Mouse (Mus musculus) ovary, postnatal 36 days (tissue): ENCODE data around the gene Car2.

Experiments used
- DNase-seq: peaks from one replicate; pipeline ENCODE4 v3.0.0; 2022; ENCODE audit warnings: low spot score, mixed read lengths

The Car2 gene

DNA sequence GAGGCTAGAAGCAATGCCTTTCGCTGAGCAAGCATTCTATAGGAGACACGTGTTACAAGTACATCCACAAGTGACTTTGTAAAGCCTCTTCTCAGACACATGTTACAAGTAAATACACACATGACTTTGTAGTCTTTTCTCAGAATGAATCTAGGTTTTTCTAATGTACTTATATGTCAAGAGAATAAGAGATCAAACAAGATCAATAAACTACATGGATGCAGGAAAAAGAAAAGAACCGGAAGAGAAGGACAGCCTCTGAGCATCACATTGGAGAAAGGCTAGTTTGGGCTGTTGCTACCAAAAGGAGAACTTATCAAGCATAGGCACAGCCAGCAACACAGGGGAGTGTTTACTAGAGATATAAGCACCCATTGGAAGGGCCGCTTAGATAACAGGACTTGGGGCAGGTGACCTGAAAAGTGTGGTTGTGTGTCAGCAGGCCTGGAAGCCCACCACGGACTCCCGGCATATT is 7.3 kb upstream of the Car2 start:
- DNase-seq = no peak

DNA sequence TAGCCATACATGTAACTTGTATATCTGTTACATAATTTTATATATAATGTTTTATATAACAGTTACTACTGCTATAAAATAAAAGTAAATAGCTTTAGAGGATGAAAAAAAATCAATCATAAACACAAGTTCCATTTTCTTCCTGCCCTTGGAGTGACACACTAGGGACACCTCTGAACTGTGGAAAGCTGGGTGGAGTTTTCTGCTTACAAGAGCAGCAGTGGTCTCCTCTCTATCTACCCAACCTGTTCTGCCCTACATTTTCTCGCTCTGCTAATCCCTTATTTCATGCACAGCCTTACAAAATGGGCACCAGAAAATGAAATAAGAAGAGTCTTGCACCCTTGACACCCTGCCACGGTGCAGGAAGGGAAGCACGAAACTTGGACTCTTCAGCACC is 6.8 kb upstream of the Car2 start:
- no peak for DNase-seq

DNA sequence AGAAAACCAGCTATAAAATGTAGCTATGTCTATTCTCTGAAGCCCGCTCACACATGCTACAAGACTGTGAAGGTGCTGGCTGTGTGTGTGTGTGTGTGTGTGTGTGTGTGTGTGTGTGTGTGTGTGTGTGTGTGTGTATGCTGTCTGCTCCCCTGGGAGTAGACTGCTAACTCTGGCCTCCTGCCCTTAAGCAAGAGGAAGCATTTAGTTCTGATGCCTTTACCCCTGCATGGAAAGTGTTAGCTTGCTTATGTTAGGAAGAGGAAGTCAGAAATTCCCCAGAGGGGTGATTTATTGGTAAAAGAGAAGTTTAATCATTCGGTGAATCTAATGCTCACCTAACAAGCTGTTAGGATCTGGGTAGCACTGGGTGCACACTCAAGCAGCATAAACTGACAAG is 5.8 kb upstream of the Car2 start:
- DNase-seq = no peak

- DNase-seq = no peak
Measured at GRCm38 (mm10) chr3:14882005-14882404, 4.1 kb upstream of the Car2 start.

DNA sequence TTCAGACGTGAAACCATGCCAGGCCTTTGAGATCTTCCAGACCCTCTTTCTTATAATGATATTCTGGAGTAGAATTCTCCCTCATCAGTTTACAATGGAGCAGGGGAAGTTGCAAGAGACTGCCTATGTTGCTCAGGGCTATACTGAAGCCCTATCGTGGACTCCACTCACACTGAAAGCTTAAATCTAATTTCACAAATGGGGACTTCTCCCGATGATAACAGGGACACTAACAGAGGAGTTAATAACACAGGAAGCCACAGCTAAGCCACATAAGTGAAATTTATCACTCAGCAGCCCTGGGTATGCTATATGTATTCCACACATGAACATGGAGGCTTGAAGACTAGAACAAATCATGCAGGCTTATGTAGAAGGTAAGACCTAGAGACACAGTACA is 3.3 kb upstream of the Car2 start:
- DNase-seq = no peak

DNA sequence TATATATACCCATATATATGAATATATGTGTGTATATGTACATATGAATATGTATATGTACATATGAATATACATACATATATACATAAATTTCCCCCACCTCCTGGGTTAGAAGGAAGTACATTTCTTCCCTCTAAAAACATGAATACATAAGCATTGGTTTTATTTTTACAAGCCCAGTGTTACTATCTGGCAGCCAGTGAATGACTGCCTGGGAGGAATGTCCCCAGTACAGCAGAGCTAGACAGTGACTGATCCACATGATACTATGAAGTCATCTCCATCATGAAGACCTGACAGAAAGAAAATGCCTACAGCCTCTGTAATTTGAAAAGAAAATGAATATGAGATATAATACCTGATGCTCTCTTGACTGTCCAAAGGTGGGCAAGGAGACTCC is 1.2 kb upstream of the Car2 start:
- DNase-seq = no peak

DNA sequence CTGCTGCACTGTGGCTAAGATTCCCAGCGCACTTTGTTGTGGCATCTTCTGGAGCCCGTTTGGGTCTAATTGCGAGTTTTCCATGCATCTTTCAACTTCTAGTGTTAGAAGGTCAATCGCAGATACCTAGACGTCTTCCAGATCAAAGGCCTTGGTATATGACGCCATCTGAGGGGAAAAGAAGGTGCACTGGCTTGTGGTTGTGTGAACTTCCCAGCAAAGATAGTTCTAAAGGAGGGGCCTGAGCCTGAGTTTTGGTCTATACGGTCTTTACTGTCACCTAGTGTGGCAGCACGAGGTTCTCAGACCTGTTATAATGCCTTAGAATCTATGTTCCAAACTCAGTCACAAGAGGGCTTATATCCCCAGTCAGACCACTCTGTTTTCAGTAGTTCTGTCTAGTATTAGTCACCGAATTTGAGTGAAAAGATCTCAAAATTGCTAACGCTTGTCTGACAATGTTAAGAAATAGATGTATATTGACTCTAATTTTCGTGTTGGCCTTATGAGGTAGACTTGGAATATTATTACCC is 1.1 kb downstream of the Car2 start:
- no peak for DNase-seq

GRCm38 (mm10) chr3:14887686-14888295 is 1.7 kb downstream of the Car2 start:
- DNase-seq = no peak

- DNase-seq = no peak
Measured at GRCm38 (mm10) chr3:14888549-14888948, 2.5 kb downstream of the Car2 start.

DNA sequence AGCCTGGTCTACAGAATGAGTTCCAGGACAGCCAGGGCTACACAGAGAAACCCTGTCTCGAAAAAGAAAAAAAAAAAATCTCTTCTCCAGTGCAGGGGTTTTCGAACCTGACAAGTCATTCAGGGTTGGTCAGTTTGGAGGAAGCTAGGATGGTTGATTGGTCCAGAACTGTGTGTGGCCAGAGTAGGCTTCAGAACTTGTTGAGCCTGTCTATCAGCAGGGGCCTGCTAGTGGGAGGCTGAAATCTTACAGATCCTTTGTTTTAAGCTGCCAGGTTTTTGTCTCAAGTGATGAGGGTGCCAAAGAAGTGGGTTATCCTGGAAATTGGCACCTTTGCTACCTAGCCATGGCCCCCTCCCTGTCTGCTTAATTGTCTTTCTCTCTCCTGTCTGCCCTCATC is 3.0 kb downstream of the Car2 start:
- DNase-seq = no peak

GRCm38 (mm10) chr3:14889716-14890409 is 3.8 kb downstream of the Car2 start:
- DNase-seq = no peak

GRCm38 (mm10) chr3:14892991-14893390 is 6.9 kb downstream of the Car2 start:
- no peak for DNase-seq

- DNase-seq = no peak
Measured at GRCm38 (mm10) chr3:14893700-14894099, 7.6 kb downstream of the Car2 start.

GRCm38 (mm10) chr3:14895333-14895732 is 9.3 kb downstream of the Car2 start:
- no peak for DNase-seq

- DNase-seq = no peak
Measured at GRCm38 (mm10) chr3:14897770-14898169, 11.7 kb downstream of the Car2 start.

DNA sequence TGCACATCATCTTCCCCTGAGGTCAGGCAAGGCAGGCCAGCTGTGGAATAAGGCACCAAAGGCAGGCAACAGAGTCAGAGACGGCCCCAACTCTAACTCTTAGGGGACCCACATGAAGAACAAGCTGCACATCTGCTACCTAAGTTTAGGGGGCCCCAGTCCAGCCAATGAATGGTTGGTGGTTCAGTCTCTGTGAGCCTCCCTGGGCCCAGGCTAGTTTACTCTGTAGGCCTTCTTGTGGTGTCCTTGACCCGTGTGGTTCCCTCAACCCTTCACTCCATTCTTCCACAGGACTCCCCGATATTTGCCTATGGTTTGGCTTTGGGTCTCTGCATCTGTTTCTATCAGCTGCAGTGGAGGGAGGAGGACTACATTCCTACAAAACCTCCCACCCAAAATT is 17.3 kb downstream of the Car2 start:
- no peak for DNase-seq

DNA sequence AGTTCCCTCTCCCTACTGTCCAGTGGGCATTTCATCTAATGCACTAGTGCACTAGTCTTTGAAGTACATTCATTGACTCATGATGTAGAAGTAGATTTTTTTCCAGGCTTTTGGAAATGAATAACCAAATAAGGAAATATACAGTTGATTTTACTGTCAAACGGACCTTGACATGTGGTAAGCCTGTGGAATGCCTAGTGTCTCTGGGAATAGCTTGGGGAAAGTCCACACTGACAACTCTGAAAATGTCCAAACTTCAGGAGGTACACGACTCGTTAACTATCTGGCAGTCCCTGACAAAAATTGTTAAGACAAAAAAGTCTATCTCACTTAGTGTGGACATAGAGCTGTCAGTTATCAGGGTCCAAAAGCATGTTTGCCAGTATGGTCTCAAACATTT is 18.1 kb downstream of the Car2 start:
- DNase-seq = no peak

- DNase-seq = no peak
Measured at GRCm38 (mm10) chr3:14907271-14907670, 21.2 kb downstream of the Car2 start.

DNA sequence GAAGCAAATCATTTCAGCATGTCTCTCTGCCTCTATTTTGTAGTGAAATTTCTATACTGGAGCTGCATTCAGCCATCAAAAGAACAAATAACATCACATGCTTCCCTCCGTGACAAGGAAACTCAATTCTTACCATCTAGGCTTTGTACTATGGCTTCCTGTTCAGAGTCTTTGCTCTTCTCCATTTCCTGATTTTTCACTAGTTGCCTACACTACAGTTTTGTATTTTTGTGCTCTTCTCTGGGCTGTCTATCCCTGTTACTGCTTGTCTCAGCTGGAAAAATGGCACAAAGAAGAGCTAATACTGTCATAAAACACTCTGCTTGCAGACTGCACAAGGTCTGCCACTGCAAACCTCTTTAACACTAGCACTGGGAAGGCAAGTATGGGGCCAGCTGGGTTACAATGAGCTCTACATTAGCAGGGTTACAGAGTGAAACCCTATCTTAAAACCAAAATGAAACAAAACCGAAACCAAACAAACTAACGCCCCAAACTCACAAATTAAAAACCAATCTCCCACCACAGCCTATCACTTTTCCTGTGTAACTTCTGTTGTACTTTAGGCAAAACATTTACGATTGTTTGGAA is 26.0 kb downstream of the Car2 start:
- no peak for DNase-seq

- DNase-seq = no peak
Measured at GRCm38 (mm10) chr3:14913774-14914173, 27.7 kb downstream of the Car2 start.

DNA sequence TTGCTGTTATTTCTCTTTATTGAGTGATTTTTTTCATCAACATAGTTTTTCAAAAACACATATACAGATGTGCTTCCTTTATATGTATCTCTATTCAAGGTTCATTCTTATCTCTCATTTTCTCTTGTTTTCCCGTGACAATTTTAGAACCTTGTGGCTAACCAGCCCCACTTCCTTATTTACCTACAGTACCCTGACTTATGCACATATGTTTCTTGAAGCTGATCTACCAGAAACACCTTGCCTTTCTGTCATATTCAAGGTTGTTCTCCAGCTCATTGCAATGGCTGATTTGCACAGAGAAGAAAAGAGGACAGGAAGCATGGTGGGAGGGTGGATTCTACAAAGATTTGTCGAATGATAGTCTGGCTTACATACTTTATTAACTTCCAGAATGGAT is 29.3 kb downstream of the Car2 start:
- DNase-seq = no peak

DNA sequence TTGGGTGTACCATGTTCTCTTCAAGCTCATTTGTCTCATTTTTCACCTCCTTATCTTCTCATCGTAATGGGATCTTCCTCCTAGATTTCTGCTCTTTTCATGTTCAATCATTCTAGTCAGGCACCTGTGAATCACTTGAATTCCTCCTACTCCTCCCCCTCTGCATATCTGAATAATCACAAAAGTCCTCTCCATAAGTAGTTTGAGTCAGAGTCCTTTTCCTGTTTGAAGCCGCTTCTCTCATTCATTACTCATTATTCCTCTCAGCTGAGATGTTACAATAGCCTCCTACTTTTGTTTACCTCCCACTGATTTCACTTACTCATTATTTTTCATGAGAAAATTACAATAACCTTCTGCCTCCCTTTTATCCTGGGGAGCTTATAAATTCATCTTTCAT is 31.2 kb downstream of the Car2 start:
- no peak for DNase-seq

DNA sequence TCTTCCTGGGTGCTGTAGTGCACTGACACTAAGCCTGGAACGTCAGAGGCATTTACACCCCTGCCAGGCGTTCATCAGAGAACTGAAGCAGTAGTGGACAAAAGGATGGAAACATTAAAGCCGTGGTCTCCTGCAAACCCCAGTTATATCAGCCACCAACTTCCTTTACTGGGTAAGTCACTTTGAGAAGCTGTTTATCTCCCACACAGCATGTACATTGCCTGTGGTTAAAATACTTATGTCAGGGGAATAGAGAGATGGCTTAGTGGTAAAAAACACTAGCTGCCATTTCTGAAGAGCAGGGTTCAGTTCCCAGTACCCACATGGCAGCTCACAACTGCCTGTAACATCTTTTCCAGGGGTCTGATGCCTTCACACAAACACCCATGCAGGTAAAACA is 58.6 kb downstream of the Car2 start:
- no peak for DNase-seq
